Mouse (Mus musculus) left cerebral cortex, adult 18-20 months (tissue): Measurements from ENCODE around the gene Erich3. TPM values are rescaled to one million over a fixed set of nuclear protein-coding genes. Genes with fewer than 3 reads are reported as not detected.

Experiments used
- DNase-seq, 2 experiments: peaks; one replicate each; pipeline ENCODE4 v3.0.0; 2021 to 2022; ENCODE audit warnings: low spot score in 2 of 2, mixed read lengths in 1 of 2
- total RNA-seq, 2 experiments: library from RNA; stranded (reverse); gene quantifications; 2 replicates each; pipeline ENCODE4 v1.2.3; 2021

The Erich3 gene
- total RNA-seq, 2 experiments from 2014 or later = 11.0 to 12.2 TPM

DNA sequence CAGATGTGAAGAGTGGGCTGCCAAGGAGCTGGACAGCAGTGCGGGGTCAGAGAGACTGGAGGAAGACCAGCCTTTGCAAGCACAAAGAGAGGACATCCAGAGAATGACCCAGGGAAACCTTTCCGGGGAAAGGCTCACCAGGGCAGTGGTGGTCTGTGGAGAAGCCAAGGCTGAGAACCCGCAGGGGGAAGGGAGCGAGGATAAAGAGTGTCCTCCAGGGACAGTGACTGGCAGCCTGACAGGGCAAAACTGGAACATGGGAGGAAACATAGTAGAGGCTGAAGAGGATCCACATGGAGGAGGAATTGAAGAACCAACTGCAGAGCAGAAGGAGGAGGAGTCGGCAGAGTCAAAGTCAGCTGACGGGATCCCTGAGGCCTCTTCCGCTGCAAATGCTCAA, 100.5 kb downstream of the Erich3 start:
- no peak for DNase-seq

DNA sequence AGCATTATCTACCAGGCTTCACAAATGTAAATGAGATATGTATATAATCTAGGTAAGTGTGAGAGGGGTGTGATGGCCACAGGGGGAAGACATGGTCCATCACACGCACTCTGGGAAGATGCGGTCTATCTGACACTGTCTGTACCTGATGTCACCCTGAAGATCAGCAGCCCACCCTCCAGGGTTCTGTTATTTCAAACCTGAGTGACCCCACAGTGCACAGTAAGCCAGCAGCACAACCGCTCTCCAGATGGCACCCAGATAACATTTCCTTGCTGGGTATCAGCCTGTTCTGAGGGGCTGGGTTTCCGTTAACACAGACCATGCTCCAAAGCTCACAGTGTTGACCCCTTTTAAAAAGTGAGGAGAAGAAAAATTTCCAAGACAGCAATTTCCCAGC, 102.7 kb downstream of the Erich3 start:
- no peak for DNase-seq

DNA sequence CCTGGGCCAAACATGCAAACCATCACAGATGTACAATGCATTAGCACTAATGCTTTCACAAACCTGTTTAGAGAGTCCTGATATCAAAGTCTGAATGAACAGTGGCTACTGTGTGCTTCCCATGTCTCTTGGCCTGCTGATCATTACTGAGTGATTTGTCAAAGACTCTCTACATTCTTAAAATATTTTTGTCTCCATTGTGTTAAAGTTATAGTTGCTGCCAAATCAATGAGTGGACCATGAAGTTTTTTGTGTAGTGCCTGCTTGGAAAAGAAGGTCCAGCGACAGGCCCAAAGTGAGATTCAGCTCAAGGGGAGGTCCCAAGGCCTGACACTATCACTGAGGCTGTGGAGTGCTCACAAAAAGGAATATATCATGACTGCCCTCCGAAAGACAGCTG, 108.0 kb downstream of the Erich3 start:
- DNase-seq = no peak

DNA sequence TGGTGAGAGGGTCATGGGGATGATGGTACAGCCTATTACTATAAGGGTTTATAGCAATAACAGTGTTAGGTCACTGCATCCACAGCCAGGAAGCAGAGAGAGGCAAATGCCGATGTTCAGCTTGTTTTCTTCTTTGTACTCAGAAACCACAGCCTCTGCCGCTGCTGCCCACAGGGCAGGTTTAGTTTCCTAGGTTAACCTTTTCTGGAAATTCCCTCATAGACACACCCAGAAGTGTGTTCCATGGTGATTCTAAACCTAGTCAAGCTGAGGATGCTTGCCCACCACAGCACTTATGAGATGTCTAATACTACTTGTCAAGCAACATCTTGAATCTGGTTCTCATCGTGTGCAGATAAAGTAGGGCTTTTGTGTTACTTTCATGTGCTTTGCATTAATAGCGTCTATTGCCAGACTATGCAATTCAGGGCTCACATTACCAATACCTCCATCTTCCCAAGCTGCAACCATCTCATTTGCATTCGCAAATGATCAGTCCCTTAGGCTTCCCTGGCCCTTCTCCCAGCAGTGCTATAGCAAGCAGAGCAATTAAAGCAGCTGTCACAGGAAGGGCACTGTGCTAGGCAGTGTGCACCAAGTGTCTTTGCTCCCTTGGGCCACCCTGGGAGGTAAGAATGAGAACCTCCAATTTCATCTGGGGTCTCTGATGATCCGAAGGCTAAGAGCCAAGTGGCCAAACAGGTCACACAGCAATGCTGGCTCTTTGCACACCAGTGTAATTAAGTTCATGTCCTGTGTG, 115.4 kb downstream of the Erich3 start:
- no peak for DNase-seq

DNA sequence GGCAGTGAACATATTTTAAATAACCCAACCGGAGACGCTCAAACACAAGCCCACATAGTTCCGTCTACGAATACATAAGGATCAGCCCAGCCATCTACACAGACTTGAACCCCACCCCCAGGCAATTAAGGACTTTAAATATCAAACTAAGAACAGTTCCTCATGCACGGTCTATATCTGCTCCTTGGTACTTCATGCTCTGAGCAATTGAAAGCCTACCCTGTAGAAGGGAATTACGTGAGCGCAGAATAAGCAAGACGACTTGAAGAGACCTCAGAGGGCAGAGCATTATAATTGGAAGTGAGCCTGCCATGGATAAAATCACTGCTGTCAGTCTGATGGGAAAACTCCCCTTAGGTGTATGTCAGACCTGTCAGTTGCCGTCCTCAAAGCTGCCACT, 122.7 kb downstream of the Erich3 start:
- no peak for DNase-seq

DNA sequence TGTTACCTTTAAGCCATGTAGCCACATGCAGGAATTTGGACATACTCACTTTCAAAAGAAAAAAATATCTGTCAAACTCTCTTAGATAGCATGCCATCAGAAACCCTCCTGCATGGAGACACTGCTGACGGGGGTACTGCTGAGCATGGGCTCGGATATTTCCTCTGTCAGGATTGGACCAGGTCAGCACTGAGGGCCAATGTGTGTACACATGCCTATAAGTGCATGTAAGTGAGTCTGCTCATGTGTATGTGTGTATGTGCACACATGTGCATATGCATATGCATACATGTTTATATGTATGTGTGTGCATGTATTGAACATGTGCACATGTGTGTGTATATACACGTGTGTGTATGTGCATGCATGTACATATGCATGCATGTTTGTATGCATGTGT, 124.0 kb downstream of the Erich3 start:
- no peak for DNase-seq

DNA sequence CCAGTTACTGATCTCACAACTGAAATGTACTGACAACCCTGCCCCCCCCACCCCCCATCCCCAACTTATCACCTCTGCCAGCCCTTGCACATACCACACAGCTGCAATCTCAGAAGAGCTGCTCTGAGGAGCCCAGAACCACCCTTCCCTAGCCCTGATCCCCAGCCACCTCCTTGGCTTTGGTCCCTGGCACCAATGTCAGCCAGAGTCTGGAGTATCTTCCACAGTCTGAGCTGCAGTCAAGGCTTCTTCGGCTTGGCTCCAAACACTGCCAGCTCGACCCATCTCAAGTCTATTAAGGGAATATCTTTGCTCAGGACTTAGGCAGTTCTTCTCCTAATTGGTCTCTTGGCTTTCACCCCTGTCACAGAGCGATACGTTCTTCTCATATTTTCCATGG, 129.9 kb downstream of the Erich3 start:
- DNase-seq = no peak

DNA sequence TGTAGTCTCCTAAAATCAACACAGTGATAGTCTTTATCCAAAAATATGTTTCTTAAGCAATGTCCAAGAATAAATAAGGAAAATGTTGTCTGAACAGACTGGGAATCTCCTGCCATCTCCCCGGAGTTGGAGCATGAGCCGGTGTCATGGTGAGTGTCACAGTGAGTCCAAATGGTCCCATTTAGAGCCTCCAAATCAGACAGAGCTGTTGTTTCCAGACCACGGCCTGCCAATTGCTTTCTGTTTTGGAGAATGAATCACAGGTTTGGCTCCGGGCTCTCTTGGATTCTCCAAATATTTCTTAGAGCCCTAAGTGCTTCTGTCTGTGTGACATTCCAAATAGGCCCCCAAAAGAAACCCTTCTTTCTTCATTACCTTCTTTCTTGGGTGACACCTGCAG, 135.1 kb downstream of the Erich3 start:
- DNase-seq = no peak

DNA sequence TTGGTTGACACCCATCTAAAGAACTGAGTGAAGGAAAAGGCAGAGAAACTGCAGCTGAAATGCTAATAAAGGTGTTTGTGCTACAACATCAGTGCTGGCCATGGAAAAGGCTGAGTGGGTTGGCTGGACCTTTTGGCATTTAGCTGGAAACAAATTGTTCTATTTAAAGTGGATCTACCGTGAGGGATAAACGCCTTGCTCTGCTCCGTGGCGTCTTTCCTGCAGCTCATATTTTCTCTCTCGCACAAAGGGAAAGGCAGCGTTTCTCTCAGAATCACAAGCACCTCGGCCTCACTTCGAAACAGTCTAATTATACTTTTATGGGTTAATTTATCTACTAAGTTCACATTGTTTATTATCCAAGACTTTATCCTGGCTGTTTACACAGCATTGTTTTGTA, 136.8 kb downstream of the Erich3 start:
- no peak for DNase-seq

DNA sequence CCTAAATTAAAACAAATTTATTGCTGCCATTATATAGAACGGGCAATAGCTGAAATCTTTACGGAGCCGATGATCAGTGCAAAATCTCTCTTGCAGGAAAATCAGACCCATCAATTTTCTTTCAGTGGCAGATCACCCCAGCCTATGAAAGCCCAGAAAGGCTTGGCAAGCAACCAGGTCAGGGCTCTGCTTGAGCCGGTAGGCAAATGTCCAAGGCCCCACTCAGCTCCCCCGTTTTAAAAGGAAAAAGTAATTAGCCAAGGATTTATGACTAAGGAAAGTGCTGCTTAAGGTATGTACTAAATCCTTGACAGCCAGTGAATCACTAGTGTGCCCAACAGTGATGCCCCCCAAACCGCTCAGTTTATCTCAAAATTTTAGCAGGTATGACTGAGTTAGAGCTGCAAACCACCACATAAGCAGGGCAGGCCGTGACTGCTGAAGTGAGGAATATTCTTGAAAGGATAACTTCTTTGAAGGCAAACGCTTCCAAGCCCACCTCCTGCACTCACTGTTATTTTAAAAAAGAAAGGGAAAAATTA, 137.3 kb downstream of the Erich3 start:
- no peak for DNase-seq

DNA sequence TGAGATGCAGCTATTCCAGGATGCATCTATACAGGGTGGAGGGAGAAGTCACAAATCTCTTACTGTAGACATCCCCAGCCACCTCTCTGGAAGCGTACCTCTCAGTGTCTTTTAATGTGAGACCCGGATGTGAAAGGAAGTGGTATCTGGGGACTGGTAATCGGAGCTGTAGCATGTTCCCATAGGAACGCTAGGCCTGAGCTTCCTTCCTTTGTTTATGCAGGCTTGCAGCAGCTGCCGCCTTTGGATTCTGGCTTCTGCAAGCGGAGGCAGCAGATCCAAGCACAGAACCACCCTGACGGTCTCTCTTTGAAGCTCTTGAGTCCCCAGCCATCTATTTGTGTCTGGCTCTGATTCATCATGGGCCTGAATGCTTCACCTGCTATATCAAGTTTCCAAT, 143.0 kb downstream of the Erich3 start:
- peak; percentile 44 to 58 for DNase-seq

DNA sequence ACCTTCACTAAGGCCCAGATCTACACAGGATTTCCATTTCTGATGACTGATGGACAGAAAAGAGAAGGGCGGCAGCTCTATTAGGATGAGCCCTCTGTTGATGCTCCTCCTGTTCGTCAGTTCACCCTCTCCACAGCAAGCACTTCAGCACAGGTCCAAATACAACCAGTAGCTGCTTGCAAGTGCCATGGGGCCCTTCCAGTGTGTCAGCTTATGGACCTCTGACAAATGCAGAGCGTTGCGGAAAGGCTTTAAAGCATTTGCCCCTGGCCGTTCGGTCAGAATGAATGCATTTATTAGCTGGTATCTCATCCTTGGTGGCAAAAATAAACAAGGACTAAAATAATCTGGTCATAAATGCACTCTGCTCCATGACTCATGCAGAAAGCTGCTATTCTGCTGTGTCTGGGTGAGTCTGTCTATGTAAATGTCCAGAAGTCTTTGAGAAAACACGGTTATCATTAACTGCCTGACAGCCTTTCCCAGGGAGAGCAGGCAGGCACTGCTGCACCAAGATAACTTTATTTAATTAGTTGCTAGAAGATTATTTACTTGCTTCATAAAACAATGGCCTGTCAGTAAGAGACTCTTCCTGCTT, 146.7 kb downstream of the Erich3 start:
- no peak for DNase-seq

DNA sequence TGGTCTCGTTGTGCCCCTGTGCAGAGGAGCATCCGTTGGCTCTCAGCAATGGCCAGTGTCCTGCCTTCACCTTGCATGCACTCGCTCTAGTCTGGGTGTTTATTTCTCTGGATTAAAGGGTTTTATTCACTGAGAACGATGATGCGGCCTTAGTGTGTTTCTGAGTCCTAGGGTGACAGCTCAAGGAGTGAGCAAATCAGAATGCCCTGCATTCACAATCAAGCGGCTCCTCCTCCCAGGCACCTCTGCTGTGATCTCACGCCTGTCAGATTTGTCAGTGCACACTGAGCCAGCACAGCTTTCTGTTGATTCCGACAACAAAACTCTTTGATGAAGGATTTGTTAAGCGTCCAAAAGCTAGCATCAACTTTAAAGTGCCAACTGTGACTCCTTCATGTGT, 147.6 kb downstream of the Erich3 start:
- DNase-seq = no peak

DNA sequence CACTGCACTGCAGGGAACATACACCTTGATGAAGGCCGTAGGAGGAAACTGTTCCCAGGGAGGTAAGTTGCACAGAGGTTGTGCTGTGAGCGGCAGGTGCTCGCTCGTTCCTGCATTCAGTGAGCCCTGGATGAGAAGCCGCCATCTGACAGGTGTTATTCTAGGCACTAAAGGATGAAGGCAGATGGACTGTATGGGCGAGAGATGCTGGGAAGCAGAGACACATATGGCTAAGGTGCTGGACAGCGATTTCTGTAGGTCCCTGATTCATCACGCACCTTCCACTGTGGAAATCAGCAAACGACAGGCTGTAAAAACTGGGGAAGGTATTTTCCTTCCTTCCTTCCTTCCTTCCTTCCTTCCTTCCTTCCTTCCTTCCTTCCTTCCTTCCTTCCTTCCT, 148.2 kb downstream of the Erich3 start:
- no peak for DNase-seq

DNA sequence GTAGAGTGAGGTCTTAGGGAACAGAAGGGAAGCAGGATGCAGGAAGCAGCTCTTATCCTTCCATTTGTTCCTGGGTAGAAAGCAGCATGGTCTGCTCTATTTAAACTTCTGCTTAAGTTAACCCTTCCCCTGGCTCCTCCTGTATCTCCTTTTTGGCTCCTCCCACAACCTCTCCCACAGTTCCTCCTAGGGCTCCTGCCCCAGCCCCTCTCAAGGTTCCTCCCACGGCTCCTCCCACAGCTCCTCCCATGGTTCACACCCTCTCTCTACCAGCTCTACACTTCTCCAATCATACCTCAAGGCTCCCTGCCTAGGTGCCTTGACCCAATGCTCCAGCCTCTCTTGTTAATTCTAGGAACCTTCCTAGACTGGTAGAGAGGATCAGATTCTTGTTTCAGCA, 149.2 kb downstream of the Erich3 start:
- no peak for DNase-seq

DNA sequence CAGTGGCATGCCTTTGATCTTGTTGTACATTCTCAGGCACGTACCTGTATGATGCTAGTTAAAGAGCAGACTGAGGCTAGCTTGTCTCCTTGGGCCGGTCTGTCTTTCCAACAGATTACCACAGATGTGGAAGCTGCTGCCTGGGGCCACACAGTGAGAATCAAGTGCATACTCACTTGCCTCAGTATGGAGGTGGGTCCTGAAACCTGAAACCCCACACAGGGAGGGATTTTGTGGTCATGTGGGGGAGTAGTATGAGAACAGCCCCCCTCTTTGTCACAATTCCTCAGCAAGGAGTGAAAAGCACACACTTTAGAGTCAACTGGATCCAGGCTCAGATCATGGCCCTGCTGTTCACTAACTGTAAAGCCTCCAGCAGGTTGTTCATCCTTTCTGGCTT, 151.9 kb downstream of the Erich3 start:
- no peak for DNase-seq

DNA sequence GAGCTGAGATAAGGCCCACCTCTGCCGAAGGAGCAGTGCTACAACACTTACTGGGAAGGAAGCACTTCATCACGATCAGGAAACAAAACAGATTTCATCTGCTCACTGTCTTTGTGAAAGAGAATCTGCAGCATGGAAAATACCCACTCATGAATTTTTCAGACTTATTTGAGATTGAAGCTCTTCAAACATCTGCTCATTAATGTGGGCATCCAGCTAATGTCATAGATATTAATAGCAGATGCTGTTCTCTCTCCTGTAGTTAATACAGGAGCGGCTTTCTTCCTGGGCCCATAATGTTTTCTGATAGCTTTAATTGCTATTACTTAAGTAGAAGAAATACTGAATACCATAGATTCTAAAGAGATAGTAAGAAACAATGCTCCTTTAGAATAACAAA, 152.6 kb downstream of the Erich3 start:
- DNase-seq = no peak

DNA sequence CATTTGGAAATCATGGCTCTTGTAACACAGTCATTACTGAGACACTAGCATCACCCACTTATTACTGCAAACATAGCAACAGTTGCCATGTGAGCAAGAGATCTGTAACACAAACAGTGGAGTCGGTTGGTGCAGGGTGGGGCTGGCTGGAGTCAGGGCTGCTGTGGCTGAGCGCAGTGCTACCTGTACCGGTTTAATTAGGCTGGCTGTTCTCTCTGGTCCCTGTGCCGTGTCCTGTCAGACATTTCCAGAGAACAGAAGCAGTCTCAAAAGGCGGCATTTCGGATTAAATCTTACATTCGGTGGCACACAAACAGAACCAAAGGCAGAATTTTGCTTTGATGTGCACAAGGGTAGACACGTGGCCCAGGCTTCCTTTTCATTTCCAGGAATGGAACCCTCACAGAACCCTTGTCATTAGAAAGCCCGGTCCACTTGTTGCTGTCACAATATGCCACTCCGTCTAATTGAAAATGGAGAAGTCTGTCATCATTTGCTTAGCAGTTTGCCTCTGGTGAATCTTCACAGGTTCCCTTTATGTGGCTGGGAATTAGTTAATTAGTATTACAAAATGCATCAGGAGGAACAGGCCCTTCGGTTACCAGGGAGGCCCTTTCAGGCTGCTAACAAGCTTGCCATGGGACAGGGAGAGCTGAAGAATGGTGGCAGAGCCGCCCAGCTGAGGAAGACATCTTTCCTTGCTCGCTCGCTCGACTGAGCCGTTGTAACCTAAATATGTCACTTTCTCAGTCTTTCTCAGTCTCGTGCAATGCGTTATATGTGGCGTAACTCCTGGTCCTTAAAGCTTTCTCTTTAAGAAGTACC, 153.4 kb downstream of the Erich3 start:
- peak in 1 of 2 experiments; percentile 50 for DNase-seq
